Mouse (Mus musculus): ENCODE results near the gene Atad3a.
"Not testable (repeated sequence)": the region's sequence is repeated elsewhere in the genome, so short reads cannot be mapped to it uniquely, and the experiment has no call there.

Atad3a gene

GRCm38 (mm10) chr4:155774280-155774754 lies 13.4 kb upstream of the Atad3a start, which contains the start of gene Vwa1:
Vwa1 (minus strand) TSS chr4:155774698.
- DNase-seq, result peak; percentile 90

GRCm38 (mm10) chr4:155773335-155774078 lies 12.6 kb upstream of the Atad3a start:
- peak; percentile 46 for DNase-seq

GRCm38 (mm10) chr4:155772786-155773185 lies 11.9 kb upstream of the Atad3a start:
- DNase-seq, result peak; percentile 62

- no peak for DNase-seq
Measured at GRCm38 (mm10) chr4:155771706-155772105, 10.8 kb upstream of the Atad3a start.

GRCm38 (mm10) chr4:155770626-155771025 lies 9.7 kb upstream of the Atad3a start:
- no peak for DNase-seq

GRCm38 (mm10) chr4:155769880-155770512 lies 9.1 kb upstream of the Atad3a start:
- peak; percentile 93 for DNase-seq

- DNase-seq, result no peak
Measured at GRCm38 (mm10) chr4:155769496-155769879, 8.6 kb upstream of the Atad3a start.

- peak; percentile 15 for DNase-seq
Measured at GRCm38 (mm10) chr4:155762357-155762756, 1.5 kb upstream of the Atad3a start.

- peak; percentile 50 for DNase-seq
Measured at GRCm38 (mm10) chr4:155761356-155762099, 635 bp upstream of the Atad3a start.

GRCm38 (mm10) chr4:155759862-155760612 lies 856 bp downstream of the Atad3a start:
- DNase-seq, result peak; percentile 49

- DNase-seq, result peak; percentile 28
Measured at GRCm38 (mm10) chr4:155757011-155757410, 3.9 kb downstream of the Atad3a start.

GRCm38 (mm10) chr4:155746575-155747490 lies 14.1 kb downstream of the Atad3a start:
- DNase-seq, result peak; percentile 76

GRCm38 (mm10) chr4:155746036-155746548 lies 14.8 kb downstream of the Atad3a start:
- peak; percentile 91 for DNase-seq

- DNase-seq, result no peak
Measured at GRCm38 (mm10) chr4:155745136-155745535, 15.8 kb downstream of the Atad3a start.

GRCm38 (mm10) chr4:155744474-155744873 lies 16.4 kb downstream of the Atad3a start:
- DNase-seq, result peak; percentile 74

- no peak for DNase-seq
Measured at GRCm38 (mm10) chr4:155742684-155743083, 18.2 kb downstream of the Atad3a start.

GRCm38 (mm10) chr4:155740681-155741080 lies 20.2 kb downstream of the Atad3a start:
- DNase-seq, result not testable (repeated sequence)

GRCm38 (mm10) chr4:155739741-155740636 lies 20.9 kb downstream of the Atad3a start:
- peak; percentile 88 for DNase-seq

GRCm38 (mm10) chr4:155739152-155739551 lies 21.7 kb downstream of the Atad3a start:
- peak; percentile 74 for DNase-seq

GRCm38 (mm10) chr4:155738262-155738661 lies 22.6 kb downstream of the Atad3a start:
- DNase-seq, result no peak
